Mouse (Mus musculus): ENCODE measurements around the gene Gosr2. TPM values are rescaled to one million over a fixed set of nuclear protein-coding genes. Genes with fewer than 3 reads are reported as not detected.
A peak's percentile ranks its signal among the peaks of the same experiment; 100 is the strongest.

The Gosr2 gene
- total and polyA plus RNA-seq, 3 experiments: 76.7 to 101 (median 82.7) TPM

- DNase-seq: peak; percentile 54
Observed at GRCm38 (mm10) chr11:103691036-103691435, 6.7 kb downstream of the Gosr2 start.

- peak; percentile 28 for DNase-seq
Observed at GRCm38 (mm10) chr11:103688980-103689378, 8.7 kb downstream of the Gosr2 start.

GRCm38 (mm10) chr11:103688271-103688979 is 9.3 kb downstream of the Gosr2 start:
- no peak for DNase-seq

GRCm38 (mm10) chr11:103686706-103687105 is 11.0 kb downstream of the Gosr2 start:
- no peak for DNase-seq

GRCm38 (mm10) chr11:103685261-103685736 is 12.4 kb downstream of the Gosr2 start:
- peak; percentile 59 for DNase-seq

GRCm38 (mm10) chr11:103683667-103684334 is 13.9 kb downstream of the Gosr2 start:
- DNase-seq: peak; percentile 89

- DNase-seq: peak; percentile 73
Observed at GRCm38 (mm10) chr11:103677042-103677441, 20.7 kb downstream of the Gosr2 start.

GRCm38 (mm10) chr11:103675556-103675955 is 22.1 kb downstream of the Gosr2 start:
- DNase-seq: peak; percentile 25

- DNase-seq: no peak
Observed at GRCm38 (mm10) chr11:103666907-103667426, 30.7 kb downstream of the Gosr2 start.

- no peak for DNase-seq
Observed at GRCm38 (mm10) chr11:103666181-103666906, 31.4 kb downstream of the Gosr2 start.

- DNase-seq: no peak
Observed at GRCm38 (mm10) chr11:103665695-103666094, 32.0 kb downstream of the Gosr2 start.

GRCm38 (mm10) chr11:103663119-103663518 is 34.6 kb downstream of the Gosr2 start:
- no peak for DNase-seq

- no peak for DNase-seq
Observed at GRCm38 (mm10) chr11:103662546-103662945, 35.2 kb downstream of the Gosr2 start.

GRCm38 (mm10) chr11:103661863-103662262 is 35.8 kb downstream of the Gosr2 start:
- no peak for DNase-seq

GRCm38 (mm10) chr11:103658189-103658588 is 39.5 kb downstream of the Gosr2 start:
- no peak for DNase-seq

- DNase-seq: no peak
Observed at GRCm38 (mm10) chr11:103656520-103656919, 41.2 kb downstream of the Gosr2 start.

GRCm38 (mm10) chr11:103653359-103653965 is 44.2 kb downstream of the Gosr2 start:
- no peak for DNase-seq

- no peak for DNase-seq
Observed at GRCm38 (mm10) chr11:103651426-103651825, 46.3 kb downstream of the Gosr2 start.

GRCm38 (mm10) chr11:103649983-103650493 is 47.7 kb downstream of the Gosr2 start:
- DNase-seq: no peak

- peak; percentile 28 for DNase-seq
Observed at GRCm38 (mm10) chr11:103649301-103649982, 48.3 kb downstream of the Gosr2 start, which contains the start of gene Rprml. Rprml (plus strand) TSS chr11:103649570.

GRCm38 (mm10) chr11:103648656-103649055 is 49.0 kb downstream of the Gosr2 start:
- no peak for DNase-seq

All from adrenal gland, adult 2 months (tissue).